Mouse (Mus musculus) splenic B cell, adult 2 months (primary cell): Measurements from ENCODE around the gene Rab3a.
A peak's percentile ranks its signal among the peaks of the same experiment; 100 is the strongest.

Experiments
- DNase-seq: peaks from one replicate; pipeline ENCODE4 v3.0.0-alpha.2; 2011; ENCODE audit warnings: low read depth, low spot score
- H3K27me3 ChIP-seq: 2 replicates; pipeline ENCODE4 v1.6.1; 2012; ENCODE audit warnings: mild to moderate bottlenecking, low read length, moderate library complexity, mixed read lengths; ENCODE audit not compliant: control insufficient read depth, poor library complexity, insufficient read depth, severe bottlenecking
- H3K36me3 ChIP-seq: 2 replicates; pipeline ENCODE4 v1.6.1; 2012; ENCODE audit warnings: mild to moderate bottlenecking, low read length, moderate library complexity, mixed read lengths; ENCODE audit not compliant: control insufficient read depth, poor library complexity, insufficient read depth, severe bottlenecking

Rab3a gene

DNA sequence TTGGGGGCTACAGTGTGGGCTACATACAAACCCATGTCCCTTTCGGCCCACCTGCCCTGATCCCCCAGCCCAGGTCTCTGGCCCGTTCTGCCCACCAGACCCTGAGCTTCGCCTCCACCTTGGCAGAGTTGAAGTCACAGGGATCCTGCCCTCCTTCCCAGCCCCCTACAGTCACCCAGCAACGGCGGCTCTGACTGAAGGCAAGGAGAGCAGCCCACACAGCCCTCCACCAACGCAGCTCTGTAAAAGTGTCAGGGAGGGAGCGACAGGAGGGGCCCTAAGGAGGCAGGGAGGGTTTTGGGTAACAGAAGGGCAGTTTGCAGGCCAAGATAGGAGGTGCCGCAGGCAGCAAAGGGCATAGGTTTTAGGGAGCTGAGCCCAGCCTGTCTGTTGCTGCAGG is 36.4 kb downstream of the Rab3a start:
- no peaks in the 10 kb centered on the region for H3K27me3 ChIP-seq
- DNase-seq = no peak
- peaks cover 21% of the 10 kb centered on the region for H3K36me3 ChIP-seq

DNA sequence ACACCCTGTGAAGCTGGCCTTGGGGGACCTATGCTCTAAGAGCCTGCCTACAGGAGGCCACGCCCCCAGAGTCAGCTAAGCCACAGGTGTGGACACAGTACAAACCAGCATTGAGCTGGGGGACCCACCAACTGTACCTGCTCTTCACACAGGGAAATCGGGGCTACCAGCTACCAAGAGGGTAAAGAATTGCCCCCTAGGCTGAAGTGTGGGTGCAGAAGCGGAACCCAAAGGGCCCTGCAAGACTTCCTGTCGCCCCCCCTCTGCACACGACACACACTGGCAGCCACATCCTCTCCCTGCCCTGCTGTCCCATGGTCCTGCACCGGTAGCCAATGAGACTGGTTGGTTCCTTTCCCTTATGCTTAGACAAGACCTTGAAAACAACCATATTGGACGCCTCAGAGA is 36.8 kb downstream of the Rab3a start:
- Histone ChIP-seq H3K36me3 (peaks cover 18% of the 10 kb centered on the region), H3K27me3 (no peaks in the 10 kb centered on the region)
- DNase-seq = peak; percentile 84

DNA sequence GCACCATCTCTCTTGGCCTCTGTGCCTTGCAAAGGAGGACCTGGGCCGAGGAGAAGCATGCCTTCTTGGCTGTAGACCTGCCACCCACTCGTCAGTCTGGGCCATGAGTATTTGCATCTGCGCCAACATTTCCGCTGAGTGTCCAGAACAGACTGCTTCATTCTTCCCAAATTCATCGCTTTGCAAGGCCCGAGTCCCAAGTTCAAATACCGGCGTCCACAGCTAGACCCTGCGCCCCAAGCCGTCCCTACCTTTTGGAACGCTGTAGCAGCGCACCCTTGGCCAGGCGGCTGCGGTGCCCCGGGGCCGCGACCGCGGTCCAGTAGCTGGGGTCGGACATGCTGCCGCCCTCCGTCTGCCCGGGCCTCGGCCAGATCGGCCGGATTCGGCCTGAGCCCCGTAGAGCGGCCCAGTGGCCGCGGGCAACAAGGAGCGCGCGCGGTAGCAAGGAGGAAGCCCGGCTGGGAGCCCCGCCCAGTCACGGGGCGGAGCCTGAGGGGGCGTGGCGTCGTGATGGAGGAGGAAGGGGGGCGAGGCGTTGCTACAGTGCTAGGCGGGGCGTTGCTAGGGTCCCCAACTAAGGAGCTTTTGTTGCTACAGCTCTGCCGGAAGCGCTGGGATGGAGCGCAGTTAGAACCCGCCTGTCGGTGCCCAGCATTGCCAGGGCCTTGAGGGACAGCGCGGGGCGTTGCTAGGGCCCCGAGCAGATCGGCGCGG is 37.7 kb downstream of the Rab3a start:
- Histone ChIP-seq H3K36me3 (peaks cover 17% of the 10 kb centered on the region), H3K27me3 (no peaks in the 10 kb centered on the region)
- DNase-seq = peak; percentile 98

DNA sequence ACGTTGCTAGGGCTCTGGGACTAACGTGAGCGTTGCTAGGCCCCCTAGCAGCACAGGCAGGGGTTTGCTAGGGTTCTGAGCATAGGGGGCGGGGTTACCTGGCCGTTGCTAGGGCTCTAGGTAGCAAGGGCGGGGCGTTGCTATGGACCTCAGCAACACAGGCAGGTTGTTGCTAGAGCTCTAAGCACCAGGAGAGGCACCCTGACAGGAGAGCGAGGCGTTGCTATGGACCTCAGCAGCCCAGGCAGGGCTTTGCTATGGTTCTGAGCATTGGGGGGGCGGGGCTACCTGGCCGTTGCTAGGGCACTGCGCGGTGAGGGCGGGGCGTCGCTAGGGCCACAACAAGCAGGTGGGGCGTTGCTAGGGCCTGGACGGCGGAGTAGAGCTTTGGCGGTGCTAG is 38.2 kb downstream of the Rab3a start:
- peak; percentile 93 for DNase-seq
- peaks cover 14% of the 10 kb centered on the region for H3K36me3 ChIP-seq
- H3K27me3 ChIP-seq = no peaks in the 10 kb centered on the region

DNA sequence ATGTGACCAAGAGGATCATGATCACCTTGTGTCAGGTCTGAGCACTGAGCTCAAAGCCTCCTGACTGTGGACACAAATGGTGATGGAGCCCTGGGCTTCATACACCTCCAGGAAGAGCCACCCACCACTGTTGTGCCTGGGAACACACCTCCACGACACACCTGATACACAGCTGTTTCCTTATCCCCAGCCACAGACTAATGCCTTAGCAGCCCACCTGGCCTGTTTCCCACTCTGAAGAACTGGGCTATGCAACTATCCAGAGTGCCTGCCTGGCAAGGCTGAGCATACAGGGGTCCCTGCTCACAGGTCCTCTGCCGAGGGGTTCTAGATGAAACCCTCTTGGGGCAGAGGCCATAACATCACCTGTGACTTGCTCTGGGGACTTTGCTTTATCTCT is 39.7 kb downstream of the Rab3a start:
- peaks cover 4% of the 10 kb centered on the region; the same call in 1 of the 2 replicates for H3K36me3 ChIP-seq
- no peaks in the 10 kb centered on the region for H3K27me3 ChIP-seq
- no peak for DNase-seq

DNA sequence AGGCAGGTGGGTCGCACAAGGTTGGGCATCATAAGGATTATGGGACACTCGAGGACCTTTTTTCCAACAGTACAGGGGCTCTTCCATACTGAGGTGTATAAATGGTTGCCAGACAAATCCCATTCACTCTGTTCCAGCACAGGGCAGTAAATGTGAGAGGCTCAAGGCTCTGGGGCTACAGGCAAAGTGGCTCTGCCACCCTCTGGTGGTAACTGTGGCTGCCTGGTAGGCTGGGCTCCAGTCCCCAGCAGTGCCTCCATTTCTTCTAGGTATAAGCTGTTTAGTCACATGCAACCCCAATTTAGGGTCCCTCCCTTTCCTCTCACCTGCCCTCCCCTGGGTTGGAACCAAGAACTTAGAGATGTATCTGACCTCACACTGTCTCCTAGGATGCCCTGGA is 40.9 kb downstream of the Rab3a start:
- no peaks in the 10 kb centered on the region for H3K27me3 ChIP-seq
- DNase-seq = no peak

DNA sequence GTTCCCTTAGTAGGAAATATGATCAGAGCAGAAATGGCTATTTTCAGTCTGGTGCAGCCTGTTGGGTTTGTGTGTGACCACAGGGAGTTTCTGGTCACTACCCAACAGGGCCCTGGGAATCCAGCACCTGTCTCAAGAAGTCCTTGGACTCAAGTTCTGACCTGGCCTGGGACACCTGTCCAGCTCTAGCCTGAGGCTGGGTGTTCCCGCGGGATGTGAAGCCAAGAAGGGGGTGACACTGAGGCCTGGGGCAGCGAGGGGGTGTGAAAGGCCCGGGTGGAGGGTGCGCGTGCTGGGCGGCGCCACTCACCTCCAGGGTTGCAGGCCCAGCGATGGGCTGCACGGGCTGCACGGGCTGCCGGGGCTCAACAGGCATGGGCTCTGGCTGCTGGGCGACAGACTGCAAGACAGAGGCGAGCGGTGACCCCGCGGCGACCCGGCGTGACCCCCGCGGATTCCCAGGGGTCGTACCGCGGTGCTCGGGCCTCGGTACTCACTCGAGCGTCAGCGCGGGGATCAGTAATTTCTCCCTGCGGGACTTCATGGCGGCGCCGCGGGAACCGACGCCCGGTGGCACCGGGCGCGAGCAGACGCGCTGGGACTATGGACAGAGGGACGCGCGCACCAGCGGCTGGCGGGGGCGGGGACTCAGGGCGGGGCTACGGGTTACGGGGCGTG is 42.1 kb downstream of the Rab3a start:
- Histone ChIP-seq H3K27me3 (no peaks in the 10 kb centered on the region), H3K36me3 (peaks cover 1% of the 10 kb centered on the region; the same call in 1 of the 2 replicates)
- DNase-seq = no peak

More for the DNA sequence above, 40.9 kb downstream of the Rab3a start:
- H3K36me3 ChIP-seq = peaks cover 1% of the 10 kb centered on the region; the same call in 1 of the 2 replicates

DNA sequence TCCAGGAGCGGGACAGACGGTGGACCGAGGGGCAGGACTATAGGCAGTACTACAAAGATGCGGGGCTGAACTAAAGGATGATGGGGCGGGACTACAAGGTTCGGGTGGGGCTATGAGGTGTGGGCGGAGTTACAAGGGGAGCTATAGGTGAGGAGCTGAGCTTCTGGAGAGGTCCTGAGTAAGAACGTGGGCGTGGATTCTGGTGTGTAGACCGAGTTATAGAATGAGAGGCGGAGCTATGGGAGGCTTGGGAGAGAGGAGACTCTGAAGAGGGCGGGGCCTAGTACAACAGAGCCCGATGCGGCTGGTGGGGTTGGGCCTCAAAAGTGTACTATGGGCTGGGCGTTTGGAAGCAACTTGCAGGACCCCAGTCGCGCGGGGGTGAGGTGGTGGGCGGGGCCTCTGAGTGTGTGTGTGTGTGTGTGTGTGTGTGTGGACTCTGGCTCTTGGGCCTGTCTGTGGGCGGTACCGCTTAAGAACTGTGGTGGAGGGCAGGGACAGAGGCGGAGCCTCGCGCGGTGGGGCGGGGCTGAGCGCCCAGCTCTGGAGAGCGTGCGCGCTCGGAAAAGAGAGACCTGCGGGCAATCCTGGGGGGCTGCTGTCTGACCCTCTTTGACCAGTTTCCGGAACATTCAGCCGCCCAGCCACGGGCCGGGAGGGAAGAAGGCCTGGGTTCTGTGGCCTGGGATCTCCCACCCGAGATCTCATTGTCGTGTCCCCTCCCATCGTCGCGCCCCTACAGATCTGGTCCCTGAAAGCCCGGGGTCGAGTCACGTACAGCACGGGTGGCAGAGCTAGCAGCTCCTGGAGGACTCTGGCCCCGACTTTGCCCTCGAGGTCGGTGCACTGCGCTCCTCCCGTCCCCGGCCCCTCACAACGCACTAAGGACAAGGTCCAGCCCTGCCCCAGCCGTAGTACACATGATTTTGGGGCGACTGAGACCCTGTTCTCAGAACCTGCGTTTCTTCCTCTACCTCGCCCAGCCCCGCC is 42.9 kb downstream of the Rab3a start:
- Histone ChIP-seq H3K36me3 (peaks cover 1% of the 10 kb centered on the region; the same call in 1 of the 2 replicates), H3K27me3 (no peaks in the 10 kb centered on the region)
- DNase-seq = peak; percentile 91

DNA sequence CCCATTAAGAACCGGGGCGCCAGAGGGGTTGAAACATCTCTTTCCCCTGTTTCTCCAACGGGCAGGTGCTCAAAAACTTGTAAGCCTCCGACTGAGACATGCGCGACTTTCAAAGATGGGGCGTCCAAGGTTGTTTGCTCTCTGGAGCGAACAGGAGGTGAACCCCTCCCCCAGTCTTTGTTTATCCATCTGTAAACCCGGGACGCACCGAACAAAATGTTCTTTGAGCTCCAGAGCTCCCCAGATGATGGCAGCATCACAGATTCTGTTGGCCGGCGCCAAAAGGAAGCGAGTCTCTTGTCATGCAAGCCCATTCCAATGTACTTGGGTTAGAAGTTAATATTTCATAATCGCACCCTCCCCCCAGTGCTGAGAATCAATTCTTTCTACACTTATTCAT is 43.8 kb downstream of the Rab3a start:
- DNase-seq = no peak
- no peaks in the 10 kb centered on the region for H3K27me3 ChIP-seq

DNA sequence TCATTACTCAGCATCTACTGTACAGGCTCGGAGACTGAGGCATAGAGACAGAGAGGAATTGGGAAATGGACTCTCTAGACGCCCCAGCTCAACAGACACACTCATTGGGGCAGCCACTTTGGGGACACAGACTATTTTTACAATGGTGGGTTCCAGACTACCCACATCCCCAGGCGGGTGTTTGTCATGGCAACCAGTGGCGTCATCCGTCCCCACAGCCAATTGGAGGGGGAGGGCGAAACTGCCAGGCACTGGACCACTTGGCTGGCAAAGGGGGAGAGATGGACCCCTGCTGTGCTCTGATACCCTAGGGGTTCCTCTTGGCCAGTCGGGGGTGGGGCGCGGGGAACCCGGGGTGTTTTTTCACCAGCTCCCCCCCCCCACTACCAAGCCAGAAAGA is 46.2 kb downstream of the Rab3a start:
- no peaks in the 10 kb centered on the region for H3K27me3 ChIP-seq
- no peak for DNase-seq
- H3K36me3 ChIP-seq = peaks cover 1% of the 10 kb centered on the region; the same call in 1 of the 2 replicates

More for the DNA sequence above, 43.8 kb downstream of the Rab3a start:
- H3K36me3 ChIP-seq = peaks cover 1% of the 10 kb centered on the region; the same call in 1 of the 2 replicates

DNA sequence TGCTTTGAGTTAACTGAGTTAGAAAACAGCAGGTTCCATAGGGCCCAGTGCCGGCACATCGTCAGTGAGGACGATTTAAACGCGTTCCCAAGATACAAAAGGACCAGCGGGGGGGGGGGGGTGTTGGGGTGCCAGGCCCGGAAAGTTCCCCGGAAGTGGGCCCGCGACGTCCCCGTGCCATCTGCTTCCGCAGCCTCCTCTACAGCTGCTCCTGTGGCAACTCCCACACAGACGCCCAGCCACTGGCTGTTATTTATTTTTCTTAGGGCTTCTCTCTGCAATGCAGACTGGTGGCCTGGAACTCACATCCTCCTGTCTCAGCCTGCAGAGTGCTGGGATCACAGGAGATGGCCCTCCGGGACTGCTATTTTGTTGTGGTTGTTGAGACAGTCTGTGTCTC is 46.7 kb downstream of the Rab3a start:
- H3K36me3 ChIP-seq = peaks cover 1% of the 10 kb centered on the region; the same call in 1 of the 2 replicates

DNA sequence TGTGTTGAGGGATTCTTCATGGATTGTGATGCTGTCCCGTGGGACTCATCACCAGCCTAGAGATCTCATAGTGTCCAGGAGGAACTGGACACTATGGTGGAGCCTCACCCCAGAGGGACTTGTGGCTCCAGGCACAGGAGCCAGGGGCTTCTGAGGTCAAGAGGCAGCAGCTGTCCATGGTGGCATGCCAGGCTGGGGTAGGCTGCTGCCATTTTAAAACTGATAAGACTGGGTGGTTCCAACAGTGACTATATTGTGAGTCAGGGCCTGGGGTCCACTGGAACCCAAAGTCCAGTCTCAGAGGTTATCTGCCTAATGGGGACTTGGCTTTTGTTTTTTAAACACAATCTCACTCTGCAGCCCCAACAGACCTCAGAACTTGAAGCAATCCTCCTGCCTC is 47.4 kb downstream of the Rab3a start:
- DNase-seq = no peak
- Histone ChIP-seq H3K36me3 (peaks cover 1% of the 10 kb centered on the region; the same call in 1 of the 2 replicates), H3K27me3 (no peaks in the 10 kb centered on the region)

More for the DNA sequence above, 46.7 kb downstream of the Rab3a start:
- peak; percentile 53 for DNase-seq
- H3K27me3 ChIP-seq = no peaks in the 10 kb centered on the region

DNA sequence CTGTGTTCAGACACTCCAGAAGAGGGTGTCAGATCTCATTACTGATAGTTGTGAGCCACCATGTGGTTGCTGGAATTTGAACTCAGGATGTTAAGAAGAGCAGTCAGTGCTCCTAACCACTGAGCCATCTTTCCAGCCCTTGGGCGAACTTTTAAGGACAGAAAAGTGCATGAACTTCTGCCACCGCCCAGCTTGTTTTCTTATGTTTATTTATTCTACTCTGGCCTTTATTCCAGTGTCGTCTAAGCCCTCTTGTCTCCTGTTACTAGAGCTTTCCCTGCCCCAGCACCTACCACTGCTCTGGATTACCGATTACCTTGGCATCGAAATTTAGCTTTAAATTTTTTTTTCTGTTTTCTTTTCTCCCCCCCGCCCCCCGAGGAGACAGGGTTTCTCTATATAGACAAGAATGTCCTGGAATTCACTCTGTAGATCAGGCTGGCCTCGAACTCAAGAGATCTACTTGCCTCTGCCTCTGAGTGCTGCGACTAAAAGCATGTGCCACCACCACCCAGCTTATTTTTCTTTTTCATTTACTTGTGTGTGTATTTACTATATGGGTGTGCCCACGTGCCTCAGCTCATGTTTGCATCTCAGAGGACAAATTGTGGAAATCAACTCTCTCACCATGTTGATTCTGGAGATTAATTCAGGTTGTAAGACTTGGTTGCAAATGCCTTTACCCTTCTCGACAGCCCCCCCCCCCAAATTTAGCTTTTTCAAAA is 48.5 kb downstream of the Rab3a start:
- Histone ChIP-seq H3K36me3 (peaks cover 1% of the 10 kb centered on the region; the same call in 1 of the 2 replicates), H3K27me3 (no peaks in the 10 kb centered on the region)
- DNase-seq = no peak
